Mouse (Mus musculus) layer of hippocampus, postnatal 10 days (tissue): ENCODE data around the gene Emcn. TPM values are rescaled to one million over a fixed set of nuclear protein-coding genes. Genes with fewer than 3 reads are reported as not detected.

ENCODE experiments used
- DNase-seq, 2 experiments: peaks; one replicate each; pipeline ENCODE4 v3.0.0; 2021; ENCODE audit warnings: low spot score in 2 of 2
- long read RNA-seq: library from polyadenylated mRNA; stranded (forward); transcript quantifications from one replicate; pipeline ENCODE4 v2.0.0, GENCODE M21; 2023
- total RNA-seq, 2 experiments: library from RNA; stranded (reverse); gene quantifications; 2 replicates each; pipeline ENCODE4 v1.2.3; 2021

The Emcn gene
- 1 to 10 TPM; 5.8 to 6.1 TPM for total RNA-seq
- long read RNA-seq, partial matches to known transcripts, result 0 of 3 reads
- long read RNA-seq, other reads (novel, unspliced or antisense), result 1 of 3 reads

GRCm38 (mm10) chr3:137340938-137341337 lies at the start of gene Emcn:
Emcn (plus strand) TSS chr3:137341067.
- DNase-seq, result no peak

- no peak for DNase-seq
Observed at GRCm38 (mm10) chr3:137293174-137293591, 47.7 kb upstream of the Emcn start.

GRCm38 (mm10) chr3:137298230-137298629 lies 42.6 kb upstream of the Emcn start:
- no peak for DNase-seq

GRCm38 (mm10) chr3:137300210-137300609 lies 40.7 kb upstream of the Emcn start:
- no peak for DNase-seq

- DNase-seq, result no peak
Observed at GRCm38 (mm10) chr3:137301195-137301594, 39.7 kb upstream of the Emcn start.

- no peak for DNase-seq
Observed at GRCm38 (mm10) chr3:137302804-137303203, 38.1 kb upstream of the Emcn start.

GRCm38 (mm10) chr3:137309959-137310358 lies 30.9 kb upstream of the Emcn start:
- DNase-seq, result no peak

- DNase-seq, result no peak
Observed at GRCm38 (mm10) chr3:137312540-137312939, 28.3 kb upstream of the Emcn start.

- no peak for DNase-seq
Observed at GRCm38 (mm10) chr3:137313775-137314362, 27.0 kb upstream of the Emcn start.

GRCm38 (mm10) chr3:137318371-137318770 lies 22.5 kb upstream of the Emcn start:
- no peak for DNase-seq

- no peak for DNase-seq
Observed at GRCm38 (mm10) chr3:137319950-137320349, 20.9 kb upstream of the Emcn start.

GRCm38 (mm10) chr3:137322304-137322703 lies 18.6 kb upstream of the Emcn start:
- DNase-seq, result peak in 1 of 2 experiments; percentile 12

GRCm38 (mm10) chr3:137329898-137330297 lies 11.0 kb upstream of the Emcn start:
- DNase-seq, result no peak

- no peak for DNase-seq
Observed at GRCm38 (mm10) chr3:137330950-137331349, 9.9 kb upstream of the Emcn start.

GRCm38 (mm10) chr3:137332531-137332930 lies 8.3 kb upstream of the Emcn start:
- DNase-seq, result no peak

GRCm38 (mm10) chr3:137335957-137336356 lies 4.9 kb upstream of the Emcn start:
- no peak for DNase-seq

- no peak for DNase-seq
Observed at GRCm38 (mm10) chr3:137343446-137343845, 2.6 kb downstream of the Emcn start.

- no peak for DNase-seq
Observed at GRCm38 (mm10) chr3:137351882-137352281, 11.0 kb downstream of the Emcn start.

GRCm38 (mm10) chr3:137356697-137357096 lies 15.8 kb downstream of the Emcn start:
- DNase-seq, result no peak

GRCm38 (mm10) chr3:137367123-137367825 lies 26.4 kb downstream of the Emcn start:
- DNase-seq, result no peak

GRCm38 (mm10) chr3:137367826-137368325 lies 27.0 kb downstream of the Emcn start:
- DNase-seq, result peak; percentile 17 to 32

GRCm38 (mm10) chr3:137372854-137373253 lies 32.0 kb downstream of the Emcn start:
- DNase-seq, result no peak

GRCm38 (mm10) chr3:137382311-137382710 lies 41.4 kb downstream of the Emcn start:
- no peak for DNase-seq
